Mouse (Mus musculus) liver, adult 2 months (tissue): Measurements from ENCODE around the gene H2al1m. TPM values are rescaled to one million over a fixed set of nuclear protein-coding genes. Genes with fewer than 3 reads are reported as not detected.
"Not testable (repeated sequence)": the region's sequence is repeated elsewhere in the genome, so short reads cannot be mapped to it uniquely, and the experiment has no call there.

Source experiments
- DNase-seq: peaks from one replicate; pipeline ENCODE4 v3.0.0-alpha.2; 2011; ENCODE audit warnings: low read depth, low spot score; ENCODE audit errors: extremely low read depth
- H3K27ac ChIP-seq: fragments of 200-500 bp; replicated peaks from 2 replicates; pipeline ENCODE4 v1.5.1; 2012; ENCODE audit warnings: low read depth, mild to moderate bottlenecking, control low read depth, inconsistent platforms, low read length; ENCODE audit not compliant: insufficient read depth
- H3K27me3 ChIP-seq: fragments of 200-500 bp; 2 replicates; pipeline ENCODE4 v1.6.1; 2012; ENCODE audit warnings: mild to moderate bottlenecking, moderate library complexity, low read length, inconsistent platforms; ENCODE audit not compliant: control insufficient read depth, insufficient read depth
- H3K36me3 ChIP-seq: fragments of 200-500 bp; 2 replicates; pipeline ENCODE4 v1.6.1; 2012; ENCODE audit warnings: low read length, inconsistent platforms; ENCODE audit not compliant: control insufficient read depth, insufficient read depth
- H3K4me1 ChIP-seq: fragments of 200-500 bp; 2 replicates; pipeline ENCODE4 v1.6.1; 2011; ENCODE audit warnings: low read length; ENCODE audit not compliant: control insufficient read depth, insufficient read depth
- H3K4me3 ChIP-seq: fragments of 200-500 bp; 2 replicates; pipeline ENCODE4 v1.5.1; 2011; ENCODE audit warnings: low read depth, mild to moderate bottlenecking, control low read depth, low read length, moderate library complexity; ENCODE audit not compliant: insufficient read depth
- H3K79me2 ChIP-seq: fragments of 200-500 bp; 2 replicates; pipeline ENCODE4 v1.6.1; 2012; ENCODE audit warnings: inconsistent platforms, mild to moderate bottlenecking, low read length, moderate library complexity; ENCODE audit not compliant: control insufficient read depth, insufficient read depth
- H3K9ac ChIP-seq: fragments of 200-500 bp; 2 replicates; pipeline ENCODE4 v1.6.1; 2012; ENCODE audit warnings: low read depth, mild to moderate bottlenecking, control low read depth, inconsistent platforms, low read length
- CTCF ChIP-seq: fragments of 200-500 bp; IDR thresholded peaks from 2 replicates; pipeline ENCODE4 v1.5.1; 2011; ENCODE audit warnings: low read depth, low read length, control low read depth
- POLR2A ChIP-seq: fragments of 200-500 bp; IDR thresholded peaks from 2 replicates; pipeline ENCODE4 v1.6.1; 2011; ENCODE audit warnings: low read length, control low read depth; ENCODE audit not compliant: insufficient read depth; ENCODE audit errors: extremely low read depth
- WGBS: fragments of 180-500 bp; shearing (Covaris S2); methylation state at CpG from one replicate; pipeline ENCODE4 v1.1.7; 2018; 5-methylcytosine and 5-hydroxymethylcytosine counted together
- polyA plus RNA-seq: library from polyadenylated mRNA; depleted of rRNA; stranded (reverse); fragments of >200 nt; gene quantifications from 2 replicates; pipeline ENCODE4 v1.2.3, GENCODE M21; 2012; rRNA removed
- total RNA-seq: library from RNA; depleted of rRNA; stranded (reverse); fragments of >200 nt; gene quantifications from 2 replicates; pipeline ENCODE4 v1.2.3, GENCODE M21; 2014; rRNA removed

The H2al1m gene
- 0.37 and 0.60 TPM in 2 replicates for total RNA-seq
- polyA plus RNA-seq: 0.24 TPM in 1 of 2 replicates, not detected in the other

DNA sequence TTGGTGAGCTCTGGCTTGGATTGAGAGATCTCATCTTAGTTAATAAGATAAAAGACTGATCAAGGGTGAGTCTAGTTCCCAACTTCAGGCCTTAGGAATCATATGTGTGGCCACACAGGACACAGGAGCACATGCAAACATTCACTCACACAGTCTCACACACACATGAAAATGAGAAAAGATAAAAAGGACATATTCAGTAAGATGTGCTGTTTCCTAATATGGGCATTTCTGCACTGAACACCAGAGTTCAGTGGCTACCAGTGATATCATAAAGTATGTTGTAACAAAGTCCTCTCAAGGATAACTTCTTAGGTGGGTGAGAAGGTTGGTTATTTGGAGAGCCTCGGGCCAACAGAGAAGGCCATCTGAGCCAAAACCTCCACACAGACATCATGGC is at the start of gene H2al1m:
TSS of gene H2al1m (plus strand) at position 301 of the 400 bp plus-strand sequence.
- not testable (repeated sequence) for H3K27ac ChIP-seq, H3K27me3 ChIP-seq, H3K9ac ChIP-seq, H3K4me3 ChIP-seq, H3K79me2 ChIP-seq, DNase-seq, H3K4me1 ChIP-seq, H3K36me3 ChIP-seq
- no CpG with 5 or more reads among the region's 1 CpGs for WGBS

DNA sequence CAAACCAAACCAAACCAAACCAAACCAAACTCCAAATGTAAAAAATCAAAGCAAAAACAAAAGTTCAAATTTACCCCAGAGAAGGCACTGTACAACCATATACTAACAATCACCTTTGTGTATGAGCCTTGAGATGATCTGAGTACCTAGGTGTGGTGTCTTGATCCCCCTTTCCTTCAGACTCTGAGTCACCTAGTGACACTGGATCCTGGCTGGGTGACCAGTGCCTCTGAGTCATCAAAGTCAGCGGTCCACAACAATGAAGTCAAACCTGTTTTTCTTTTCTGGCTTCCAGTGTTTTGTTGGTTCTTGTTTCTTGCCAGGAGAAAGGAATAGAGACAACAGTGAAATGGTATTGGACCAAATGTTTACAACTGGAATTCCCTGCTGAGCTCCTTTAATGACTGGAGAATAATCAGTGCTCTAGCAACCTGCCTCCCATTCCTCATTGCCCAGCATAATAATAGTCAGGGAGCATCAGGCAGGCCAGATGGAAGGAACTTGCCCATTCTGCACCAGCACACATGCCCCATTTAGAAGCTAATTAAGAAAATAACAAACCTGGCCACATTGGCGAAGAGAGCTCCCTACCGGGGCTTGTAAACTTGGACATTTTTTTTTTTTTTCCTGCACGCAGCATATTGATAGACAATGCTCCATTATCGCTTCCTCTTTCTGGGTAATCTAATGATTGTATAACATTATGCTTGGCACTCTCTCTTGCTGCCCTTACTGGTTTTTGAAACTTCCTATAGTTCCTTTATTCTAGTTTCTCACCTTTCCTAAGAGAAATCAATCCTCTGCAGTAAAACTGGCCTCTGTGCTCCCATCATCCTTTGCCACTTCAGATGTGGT is 42.6 kb upstream of the H2al1m start:
- 83% methylated on average over 5 of the region's 5 CpGs for WGBS
- no peaks in the 10 kb centered on the region for H3K4me1 ChIP-seq
- no peak overlapping the region for H3K27ac ChIP-seq
- no peaks in the 10 kb centered on the region for H3K36me3 ChIP-seq
- no peaks in the 10 kb centered on the region for H3K79me2 ChIP-seq
- TF ChIP-seq CTCF: no peak
- TF ChIP-seq POLR2A: no peak
- no peak overlapping the region for H3K9ac ChIP-seq
- no peak for DNase-seq
- H3K27me3 ChIP-seq: no peaks in the 10 kb centered on the region
- H3K4me3 ChIP-seq: no peak overlapping the region

DNA sequence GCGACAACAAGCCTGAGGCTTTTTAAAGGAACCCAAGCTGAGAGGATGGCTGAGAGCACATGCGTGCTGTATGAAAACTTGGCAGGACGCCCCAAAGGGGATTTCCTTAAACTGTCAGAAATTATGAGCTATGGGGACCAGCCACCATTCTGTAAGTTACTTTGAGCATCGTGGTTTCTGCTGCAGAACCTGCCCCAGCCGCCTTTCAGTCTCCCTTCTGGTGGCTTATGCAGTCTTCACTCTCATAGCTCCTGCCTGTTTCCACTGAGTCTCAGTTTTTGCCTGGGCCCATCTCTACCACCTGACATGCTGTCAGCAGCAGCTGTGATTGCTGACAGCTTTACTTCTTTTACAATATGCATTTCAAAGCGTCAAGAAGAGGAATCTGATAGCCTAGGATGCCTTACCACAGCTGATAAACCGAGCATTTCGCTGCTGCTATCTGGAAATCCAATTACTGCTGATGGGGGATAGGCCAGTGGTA is 40.1 kb upstream of the H2al1m start:
- H3K79me2 ChIP-seq: no peaks in the 10 kb centered on the region
- WGBS: 74% methylated on average over 8 of the region's 8 CpGs
- no peaks in the 10 kb centered on the region for H3K36me3 ChIP-seq
- no peak for DNase-seq
- TF ChIP-seq CTCF (no peak), POLR2A (no peak)
- H3K9ac ChIP-seq: no peak overlapping the region
- H3K27me3 ChIP-seq: no peaks in the 10 kb centered on the region
- H3K27ac ChIP-seq: no peak overlapping the region
- H3K4me1 ChIP-seq: no peaks in the 10 kb centered on the region
- H3K4me3 ChIP-seq: no peak overlapping the region

DNA sequence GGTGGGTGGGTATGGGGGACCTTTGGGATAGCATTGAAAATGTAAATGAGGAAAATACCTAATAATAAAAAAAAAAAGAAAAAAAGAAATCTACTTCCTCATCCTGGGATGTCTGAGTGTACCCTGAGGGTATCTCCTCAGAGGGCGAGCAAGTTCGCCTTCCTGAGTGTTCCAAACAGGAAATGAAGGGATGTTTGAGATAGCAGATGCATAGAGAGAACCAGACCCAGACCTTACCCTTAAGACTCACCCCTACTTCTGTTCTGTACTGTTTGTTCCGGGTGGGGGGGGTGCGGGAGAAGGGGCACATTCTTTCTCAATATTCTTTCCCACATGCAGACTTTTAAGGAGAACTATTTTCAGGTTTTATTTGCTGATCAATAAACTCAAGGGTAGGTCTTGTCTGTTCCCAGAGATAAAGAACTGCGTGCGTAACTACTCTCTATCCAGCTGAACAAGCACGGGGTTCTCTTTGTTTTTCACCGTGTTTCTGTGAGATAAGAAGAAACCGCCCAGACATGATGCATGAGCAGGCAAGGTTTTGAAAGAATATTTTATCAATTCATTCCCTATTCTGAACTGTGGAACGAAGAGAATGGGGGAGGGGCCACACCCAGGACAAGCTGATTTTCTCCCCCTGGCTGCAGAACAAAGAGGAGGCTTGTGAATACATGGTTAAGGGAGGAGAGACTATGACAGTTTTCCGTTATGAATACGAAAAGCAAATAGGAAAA is 38.8 kb upstream of the H2al1m start:
- WGBS: 40% methylated on average over 12 of the region's 12 CpGs
- H3K79me2 ChIP-seq: no peaks in the 10 kb centered on the region
- H3K4me3 ChIP-seq: no peak overlapping the region
- no peak overlapping the region for H3K9ac ChIP-seq
- no peaks in the 10 kb centered on the region for H3K27me3 ChIP-seq
- DNase-seq: no peak
- no peak overlapping the region for H3K27ac ChIP-seq
- no peaks in the 10 kb centered on the region for H3K36me3 ChIP-seq
- no peak for TF ChIP-seq POLR2A
- TF ChIP-seq CTCF: no peak
- no peaks in the 10 kb centered on the region for H3K4me1 ChIP-seq

DNA sequence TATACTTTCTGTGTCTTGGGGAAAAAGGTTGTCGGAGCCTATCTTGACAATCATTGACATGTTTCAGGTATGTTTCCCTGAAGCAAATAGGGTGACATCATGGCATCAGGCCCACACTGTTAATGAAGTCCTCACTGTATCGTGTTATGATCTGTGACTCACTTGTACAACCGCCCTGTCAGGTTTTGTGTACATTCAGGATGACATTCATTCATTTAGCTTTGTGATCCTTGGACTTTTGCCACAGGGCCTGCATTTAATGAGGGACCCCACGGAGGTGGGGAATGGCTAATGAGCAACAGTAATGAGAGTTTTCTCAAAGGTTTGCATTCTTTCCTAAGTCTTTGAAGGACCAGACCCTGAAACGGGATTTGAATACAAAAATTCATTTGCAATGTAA is 34.7 kb upstream of the H2al1m start:
- H3K4me3 ChIP-seq: no peak overlapping the region
- no peak overlapping the region for H3K9ac ChIP-seq
- no peaks in the 10 kb centered on the region for H3K36me3 ChIP-seq
- no peak for DNase-seq
- 85% methylated on average over 5 of the region's 5 CpGs for WGBS
- no peak overlapping the region for H3K27ac ChIP-seq
- TF ChIP-seq POLR2A: no peak
- no peak for TF ChIP-seq CTCF
- H3K79me2 ChIP-seq: no peaks in the 10 kb centered on the region
- no peaks in the 10 kb centered on the region for H3K27me3 ChIP-seq
- no peaks in the 10 kb centered on the region; the same call in 1 of the 2 replicates for H3K4me1 ChIP-seq

DNA sequence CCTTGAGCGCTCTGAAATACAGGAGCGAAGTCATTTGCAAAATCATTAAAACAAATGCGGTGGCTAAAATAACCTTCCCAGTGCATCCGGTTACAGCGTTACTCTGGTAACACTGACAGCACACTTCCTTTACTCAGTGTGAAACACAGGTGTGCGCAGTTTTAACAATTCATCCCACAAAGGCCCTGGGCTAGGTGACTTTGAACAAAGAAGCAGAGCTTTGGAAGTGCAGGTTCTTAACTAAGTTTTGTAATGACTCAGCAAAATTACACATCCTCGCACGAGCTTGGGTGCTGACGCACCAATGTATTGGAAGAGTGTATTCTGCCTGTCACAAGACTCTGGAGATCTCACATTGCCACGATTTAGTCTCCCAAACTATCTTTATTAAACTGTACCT is 29.6 kb upstream of the H2al1m start:
- Histone ChIP-seq H3K79me2 (no peaks in the 10 kb centered on the region), H3K4me3 (no peak overlapping the region), H3K36me3 (no peaks in the 10 kb centered on the region), H3K27me3 (no peaks in the 10 kb centered on the region), H3K4me1 (no peaks in the 10 kb centered on the region; the same call in 1 of the 2 replicates), H3K27ac (no peak overlapping the region), H3K9ac (no peak overlapping the region)
- TF ChIP-seq CTCF (no peak), POLR2A (no peak)
- no peak for DNase-seq
- WGBS: 80% methylated on average over 10 of the region's 10 CpGs
